Mouse (Mus musculus): ENCODE data around the gene Zbtb20. TPM values are rescaled to one million over a fixed set of nuclear protein-coding genes. Genes with fewer than 3 reads are reported as not detected.

The Zbtb20 gene
- polyA plus RNA-seq, 1 experiment from 2014 or later, result 6.6 TPM

GRCm38 (mm10) chr16:43461745-43462378, 586.2 kb downstream of the Zbtb20 start:
- 79% methylated on average over 3 of the region's 3 CpGs for WGBS
- Histone ChIP-seq H3K9ac (ENCODE audit: low read depth, low read length) (no peak overlapping the region), H3K9me3 (ENCODE audit: control insufficient read depth, low read length) (no peaks in the 10 kb centered on the region), H3K4me3 (ENCODE audit: low read depth, low read length) (no peak overlapping the region), H3K4me2 (no peak overlapping the region), H3K36me3 (ENCODE audit: control insufficient read depth, insufficient read depth, low read length) (no peaks in the 10 kb centered on the region), H3K4me1 (replicated peaks; ENCODE audit: control insufficient read depth, insufficient read depth, low read length) (no peaks in the 10 kb centered on the region), H3K27me3 (replicated peaks; ENCODE audit: control insufficient read depth, insufficient read depth, low read length) (no peaks in the 10 kb centered on the region), H3K27ac (ENCODE audit: low read depth, low read length) (no peak overlapping the region)
- no peak for ATAC-seq (replicated peaks; ENCODE audit: low FRiP score)
- DNase-seq (ENCODE audit: low spot score), result no peak

- Histone ChIP-seq H3K4me2 (no peak overlapping the region), H3K4me1 (replicated peaks; ENCODE audit: control insufficient read depth, insufficient read depth, low read length) (no peaks in the 10 kb centered on the region), H3K27ac (ENCODE audit: low read depth, low read length) (no peak overlapping the region), H3K27me3 (replicated peaks; ENCODE audit: control insufficient read depth, insufficient read depth, low read length) (no peaks in the 10 kb centered on the region), H3K4me3 (ENCODE audit: low read depth, low read length) (no peak overlapping the region), H3K9me3 (ENCODE audit: control insufficient read depth, low read length) (no peaks in the 10 kb centered on the region), H3K36me3 (ENCODE audit: control insufficient read depth, insufficient read depth, low read length) (no peaks in the 10 kb centered on the region), H3K9ac (ENCODE audit: low read depth, low read length) (no peak overlapping the region)
- no peak for DNase-seq (ENCODE audit: low spot score)
- WGBS, result 68% methylated on average over 11 of the region's 11 CpGs
- no peak for ATAC-seq (replicated peaks; ENCODE audit: low FRiP score)
These were observed 587.1 kb downstream of the Zbtb20 start for GRCm38 (mm10) chr16:43462470-43463455.

- Histone ChIP-seq H3K9ac (ENCODE audit: low read depth, low read length) (no peak overlapping the region), H3K4me2 (no peak overlapping the region), H3K9me3 (ENCODE audit: control insufficient read depth, low read length) (no peaks in the 10 kb centered on the region), H3K27ac (ENCODE audit: low read depth, low read length) (no peak overlapping the region), H3K27me3 (replicated peaks; ENCODE audit: control insufficient read depth, insufficient read depth, low read length) (no peaks in the 10 kb centered on the region), H3K4me3 (ENCODE audit: low read depth, low read length) (no peak overlapping the region), H3K4me1 (replicated peaks; ENCODE audit: control insufficient read depth, insufficient read depth, low read length) (no peaks in the 10 kb centered on the region), H3K36me3 (ENCODE audit: control insufficient read depth, insufficient read depth, low read length) (no peaks in the 10 kb centered on the region)
- DNase-seq (ENCODE audit: low spot score) (no peak), ATAC-seq (replicated peaks; ENCODE audit: low FRiP score) (no peak)
- WGBS, result 73% methylated on average over 13 of the region's 13 CpGs
These were observed 588.2 kb downstream of the Zbtb20 start for GRCm38 (mm10) chr16:43463684-43464475.

- H3K27ac ChIP-seq (ENCODE audit: low read depth, low read length), result no peak overlapping the region
- H3K4me2 ChIP-seq, result no peak overlapping the region
- H3K27me3 ChIP-seq (replicated peaks; ENCODE audit: control insufficient read depth, insufficient read depth, low read length), result no peaks in the 10 kb centered on the region
- ATAC-seq (replicated peaks; ENCODE audit: low FRiP score), result no peak
- H3K4me1 ChIP-seq (replicated peaks; ENCODE audit: control insufficient read depth, insufficient read depth, low read length), result no peaks in the 10 kb centered on the region
- no peak overlapping the region for H3K9ac ChIP-seq (ENCODE audit: low read depth, low read length)
- no peak for DNase-seq (ENCODE audit: low spot score)
- no peak overlapping the region for H3K4me3 ChIP-seq (ENCODE audit: low read depth, low read length)
- no peaks in the 10 kb centered on the region for H3K36me3 ChIP-seq (ENCODE audit: control insufficient read depth, insufficient read depth, low read length)
- H3K9me3 ChIP-seq (ENCODE audit: control insufficient read depth, low read length), result no peaks in the 10 kb centered on the region
- WGBS, result 80% methylated on average over 10 of the region's 10 CpGs
These were observed 588.9 kb downstream of the Zbtb20 start for GRCm38 (mm10) chr16:43464476-43465080.

- 79% methylated on average over 3 of the region's 3 CpGs for WGBS
- Histone ChIP-seq H3K4me1 (replicated peaks; ENCODE audit: control insufficient read depth, insufficient read depth, low read length) (no peaks in the 10 kb centered on the region), H3K36me3 (ENCODE audit: control insufficient read depth, insufficient read depth, low read length) (no peaks in the 10 kb centered on the region), H3K9me3 (ENCODE audit: control insufficient read depth, low read length) (no peaks in the 10 kb centered on the region), H3K4me2 (no peak overlapping the region), H3K9ac (ENCODE audit: low read depth, low read length) (no peak overlapping the region), H3K27ac (ENCODE audit: low read depth, low read length) (no peak overlapping the region), H3K4me3 (ENCODE audit: low read depth, low read length) (no peak overlapping the region), H3K27me3 (replicated peaks; ENCODE audit: control insufficient read depth, insufficient read depth, low read length) (no peaks in the 10 kb centered on the region)
- DNase-seq (ENCODE audit: low spot score), result no peak
- ATAC-seq (replicated peaks; ENCODE audit: low FRiP score), result no peak
These were observed 589.7 kb downstream of the Zbtb20 start for GRCm38 (mm10) chr16:43465368-43465839.

DNA sequence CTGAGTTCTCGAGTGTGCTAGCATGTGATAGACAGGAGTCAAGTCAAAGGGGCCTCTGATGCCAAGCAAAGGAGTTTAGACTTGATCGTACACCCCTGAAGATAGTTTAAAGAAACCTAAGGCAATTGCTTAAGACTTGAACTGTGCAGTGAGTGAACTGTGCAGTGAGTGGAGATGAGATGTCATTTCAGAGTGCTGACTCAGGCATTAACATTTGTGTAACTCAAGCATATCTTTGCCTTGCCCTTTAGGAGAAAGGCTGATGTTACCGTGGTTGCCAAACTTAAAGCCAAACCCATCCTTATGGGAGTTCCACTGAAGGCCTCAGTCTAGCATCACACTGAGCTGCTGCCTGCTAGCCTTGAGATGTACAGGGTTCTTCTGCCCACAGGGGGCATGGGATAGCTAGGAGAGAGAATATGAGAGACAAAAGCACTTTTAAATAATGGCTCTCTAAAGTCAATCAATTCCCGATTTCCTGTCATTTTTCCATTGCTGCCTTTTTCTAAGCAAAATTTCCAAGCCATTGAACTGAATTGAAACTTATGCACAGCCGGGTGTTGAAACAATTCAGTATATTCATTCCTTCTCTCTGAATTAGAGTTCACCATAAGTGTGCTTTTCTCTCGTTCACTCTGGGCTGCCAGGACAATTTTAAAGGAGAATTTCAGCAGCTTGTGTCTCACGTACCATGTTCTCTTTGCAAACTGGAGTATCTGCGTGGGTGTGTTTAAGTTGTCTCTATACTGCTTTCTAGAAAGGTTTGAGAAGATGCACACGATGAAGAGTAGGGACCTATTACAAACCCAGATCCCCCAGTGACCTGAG, 590.5 kb downstream of the Zbtb20 start:
- 86% methylated on average over 9 of the region's 9 CpGs for WGBS
- no peaks in the 10 kb centered on the region for H3K4me1 ChIP-seq (replicated peaks; ENCODE audit: control insufficient read depth, insufficient read depth, low read length)
- no peak overlapping the region for H3K9ac ChIP-seq (ENCODE audit: low read depth, low read length)
- no peaks in the 10 kb centered on the region for H3K27me3 ChIP-seq (replicated peaks; ENCODE audit: control insufficient read depth, insufficient read depth, low read length)
- no peak overlapping the region for H3K4me2 ChIP-seq
- ATAC-seq (replicated peaks; ENCODE audit: low FRiP score) (no peak), DNase-seq (ENCODE audit: low spot score) (no peak)
- no peaks in the 10 kb centered on the region for H3K9me3 ChIP-seq (ENCODE audit: control insufficient read depth, low read length)
- H3K36me3 ChIP-seq (ENCODE audit: control insufficient read depth, insufficient read depth, low read length), result no peaks in the 10 kb centered on the region
- H3K4me3 ChIP-seq (ENCODE audit: low read depth, low read length), result no peak overlapping the region
- no peak overlapping the region for H3K27ac ChIP-seq (ENCODE audit: low read depth, low read length)

GRCm38 (mm10) chr16:43466749-43467065, 591.0 kb downstream of the Zbtb20 start:
- Histone ChIP-seq H3K9ac (ENCODE audit: low read depth, low read length) (no peak overlapping the region), H3K36me3 (ENCODE audit: control insufficient read depth, insufficient read depth, low read length) (no peaks in the 10 kb centered on the region), H3K4me2 (no peak overlapping the region), H3K27ac (ENCODE audit: low read depth, low read length) (no peak overlapping the region), H3K27me3 (replicated peaks; ENCODE audit: control insufficient read depth, insufficient read depth, low read length) (no peaks in the 10 kb centered on the region), H3K9me3 (ENCODE audit: control insufficient read depth, low read length) (no peaks in the 10 kb centered on the region), H3K4me1 (replicated peaks; ENCODE audit: control insufficient read depth, insufficient read depth, low read length) (no peaks in the 10 kb centered on the region), H3K4me3 (ENCODE audit: low read depth, low read length) (no peak overlapping the region)
- no peak for DNase-seq (ENCODE audit: low spot score)
- no peak for ATAC-seq (replicated peaks; ENCODE audit: low FRiP score)
- 79% methylated on average over 2 of the region's 2 CpGs for WGBS

DNA sequence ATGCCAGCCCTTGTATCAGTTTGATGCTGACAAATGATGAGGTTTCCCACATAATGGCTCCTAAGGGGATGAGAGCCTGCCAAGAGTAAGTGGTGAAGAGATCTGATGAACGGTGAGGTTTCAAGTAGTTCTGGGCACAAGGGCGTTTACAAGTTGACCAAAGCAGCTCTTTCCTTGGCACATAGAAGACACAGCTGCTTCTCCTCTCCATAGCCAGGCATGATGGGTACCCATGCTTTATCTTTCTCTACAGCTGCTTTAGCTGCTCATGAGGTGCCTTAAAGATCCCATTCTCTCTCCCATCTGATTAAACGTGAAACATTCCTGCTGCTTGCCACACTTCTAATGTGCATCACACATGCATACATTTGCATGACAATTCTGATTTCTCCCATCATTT, 595.4 kb downstream of the Zbtb20 start:
- no peak overlapping the region for H3K4me2 ChIP-seq
- 82% methylated on average over 3 of the region's 3 CpGs for WGBS

More for the DNA sequence above, 595.4 kb downstream of the Zbtb20 start:
- Histone ChIP-seq H3K9ac (ENCODE audit: low read depth, low read length) (no peak overlapping the region), H3K4me3 (ENCODE audit: low read depth, low read length) (no peak overlapping the region), H3K4me1 (replicated peaks; ENCODE audit: control insufficient read depth, insufficient read depth, low read length) (no peaks in the 10 kb centered on the region), H3K27me3 (replicated peaks; ENCODE audit: control insufficient read depth, insufficient read depth, low read length) (no peaks in the 10 kb centered on the region), H3K9me3 (ENCODE audit: control insufficient read depth, low read length) (no peaks in the 10 kb centered on the region), H3K36me3 (ENCODE audit: control insufficient read depth, insufficient read depth, low read length) (no peaks in the 10 kb centered on the region), H3K27ac (ENCODE audit: low read depth, low read length) (no peak overlapping the region)
- no peak for ATAC-seq (replicated peaks; ENCODE audit: low FRiP score)
- DNase-seq (ENCODE audit: low spot score), result no peak

All from liver, embryonic 11.5 days (tissue).